Mouse (Mus musculus) C2C12 (cell line): Measurements from ENCODE around the gene Dhx58.

Experiments
- CEBPB ChIP-seq: IDR thresholded peaks from one replicate; pipeline ENCODE4 v1.6.1; 2011; ENCODE audit warnings: low read depth, mild to moderate bottlenecking, control low read depth, moderate library complexity
- CTCF ChIP-seq: IDR thresholded peaks from one replicate; pipeline ENCODE4 v1.5.1; 2011; ENCODE audit not compliant: control insufficient read depth, insufficient read depth, insufficient read length
- MAX ChIP-seq: IDR thresholded peaks from one replicate; pipeline ENCODE4 v1.6.1; 2011; ENCODE audit warnings: mild to moderate bottlenecking, control low read depth
- MYOD1 ChIP-seq: IDR thresholded peaks from one replicate; pipeline ENCODE4 v1.6.1; 2011; ENCODE audit warnings: low read depth; ENCODE audit not compliant: control insufficient read depth, insufficient read length

- TF ChIP-seq CTCF (no peak), MYOD1 (no peak), CEBPB (no peak), MAX (no peak)
Measured at GRCm38 (mm10) chr11:100752294-100752693, 48.2 kb upstream of the Dhx58 start.
